Mouse (Mus musculus): Measurements from ENCODE around the gene Slc17a6. TPM values are rescaled to one million over a fixed set of nuclear protein-coding genes. Genes with fewer than 3 reads are reported as not detected.
"Not testable (repeated sequence)": the region's sequence is repeated elsewhere in the genome, so short reads cannot be mapped to it uniquely, and the experiment has no call there.

The Slc17a6 gene
- total RNA-seq, 2 experiments from 2014 or later, result 0.22 to 1.2 TPM

- no peak for DNase-seq (ENCODE audit: low spot score in 2 of 2)
Observed at GRCm38 (mm10) chr7:51662441-51662840, 40.6 kb downstream of the Slc17a6 start.

GRCm38 (mm10) chr7:51693539-51694217 is 71.9 kb downstream of the Slc17a6 start:
- DNase-seq (ENCODE audit: low spot score in 2 of 2), result no peak

GRCm38 (mm10) chr7:51694452-51694851 is 72.6 kb downstream of the Slc17a6 start:
- DNase-seq (ENCODE audit: low spot score in 2 of 2), result no peak

- DNase-seq (ENCODE audit: low spot score in 2 of 2), result no peak
Observed at GRCm38 (mm10) chr7:51709508-51709907, 87.7 kb downstream of the Slc17a6 start.

GRCm38 (mm10) chr7:51710346-51710745 is 88.5 kb downstream of the Slc17a6 start:
- DNase-seq (ENCODE audit: low spot score in 2 of 2), result not testable (repeated sequence)

GRCm38 (mm10) chr7:51715771-51716170 is 94.0 kb downstream of the Slc17a6 start:
- no peak for DNase-seq (ENCODE audit: low spot score in 2 of 2)

Other genes with a start within 250 kb of the Slc17a6 start
- under 1 TPM; 0.79 to 0.95 TPM for gene Ano5, start 111.0 kb upstream of the Slc17a6 start, total RNA-seq (2021)
- 10 to 100 TPM; 48.2 to 53.0 TPM for gene Gas2, start 240.0 kb downstream of the Slc17a6 start, total RNA-seq (2021)
- gene Fancf, start 240.3 kb downstream of the Slc17a6 start, total RNA-seq (2021), result 1 to 10 TPM; 9.1 to 9.8 TPM